Mouse (Mus musculus) erythroblast, embryonic 14.5 days (primary cell): ENCODE measurements around the gene Pde4d.

Source experiments
- GATA1 ChIP-seq: IDR thresholded peaks from 2 replicates; pipeline ENCODE4 v1.6.1; 2012; ENCODE audit warnings: low read length, inconsistent platforms, mixed read lengths
- TAL1 ChIP-seq: IDR thresholded peaks from 3 replicates; pipeline ENCODE4 v1.6.1; 2012; ENCODE audit warnings: low read length, inconsistent platforms, mixed read lengths

GRCm38 (mm10) chr13:109073371-109073770 lies 623.6 kb downstream of the Pde4d start:
- no peak for TF ChIP-seq TAL1
- no peak for TF ChIP-seq GATA1
